Mouse (Mus musculus) thymus, adult 2 months (tissue): Measurements from ENCODE around the gene Adat1.

Experiments
- CTCF ChIP-seq: fragments of 200-500 bp; IDR thresholded peaks from 2 replicates; pipeline ENCODE4 v1.5.1; 2012; ENCODE audit warnings: mild to moderate bottlenecking, control low read depth, low read length, moderate library complexity, borderline replicate concordance; ENCODE audit not compliant: control insufficient read depth, poor library complexity, insufficient read depth; ENCODE audit errors: extremely low read depth
- POLR2A ChIP-seq: fragments of 200-500 bp; IDR thresholded peaks from 2 replicates; pipeline ENCODE4 v1.6.1; 2012; ENCODE audit warnings: mild to moderate bottlenecking, low read length, control low read depth, moderate library complexity; ENCODE audit not compliant: control insufficient read depth, poor library complexity, insufficient read depth; ENCODE audit errors: extremely low read depth

- TF ChIP-seq CTCF (no peak), POLR2A (no peak)
These were observed 12.7 kb upstream of the Adat1 start for GRCm38 (mm10) chr8:112004754-112005153.
